Mouse (Mus musculus) limb, embryonic 10.5 days (tissue): ENCODE results near the gene Cdyl. TPM values are rescaled to one million over a fixed set of nuclear protein-coding genes. Genes with fewer than 3 reads are reported as not detected.

Experiments used
- DNase-seq: peaks from one replicate; pipeline ENCODE4 v3.0.0-alpha.2; 2017; ENCODE audit warnings: low spot score
- H3K27ac ChIP-seq: fragments of 300-500 bp; sonication (generic); 2 replicates; pipeline ENCODE4 v1.5.1; 2016; ENCODE audit warnings: mild to moderate bottlenecking
- H3K27me3 ChIP-seq: fragments of 300-500 bp; sonication (generic); 2 replicates; pipeline ENCODE4 v1.6.1; 2016; ENCODE audit warnings: low read depth, mild to moderate bottlenecking; ENCODE audit not compliant: poor library complexity, severe bottlenecking
- H3K36me3 ChIP-seq: fragments of 300-500 bp; sonication (generic); 2 replicates; pipeline ENCODE4 v1.6.1; 2016; ENCODE audit warnings: mild to moderate bottlenecking, moderate library complexity
- H3K4me1 ChIP-seq: fragments of 300-500 bp; sonication (generic); 2 replicates; pipeline ENCODE4 v1.6.1; 2016
- H3K4me3 ChIP-seq: fragments of 300-500 bp; sonication (generic); 2 replicates; pipeline ENCODE4 v1.5.1; 2016; ENCODE audit warnings: mild to moderate bottlenecking, moderate library complexity
- H3K9me3 ChIP-seq: fragments of 300-500 bp; sonication (generic); replicated peaks from 2 replicates; pipeline ENCODE4 v1.6.1; 2016; ENCODE audit warnings: mild to moderate bottlenecking
- WGBS: fragments of 180-500 bp; shearing (Covaris S2); methylation state at CpG from one replicate; pipeline ENCODE4 v1.1.7; 2016; 5-methylcytosine and 5-hydroxymethylcytosine counted together
- polyA plus RNA-seq: library from polyadenylated mRNA; unstranded; fragments of >200 nt; fragmentation: Nextera tagmentation; extraction: Ambion mirVana; gene quantifications from 2 replicates; pipeline ENCODE4 v1.2.1, GENCODE M21; 2016

Gene Cdyl
- polyA plus RNA-seq, 1 experiment from 2014 or later, result 14.3 TPM

DNA sequence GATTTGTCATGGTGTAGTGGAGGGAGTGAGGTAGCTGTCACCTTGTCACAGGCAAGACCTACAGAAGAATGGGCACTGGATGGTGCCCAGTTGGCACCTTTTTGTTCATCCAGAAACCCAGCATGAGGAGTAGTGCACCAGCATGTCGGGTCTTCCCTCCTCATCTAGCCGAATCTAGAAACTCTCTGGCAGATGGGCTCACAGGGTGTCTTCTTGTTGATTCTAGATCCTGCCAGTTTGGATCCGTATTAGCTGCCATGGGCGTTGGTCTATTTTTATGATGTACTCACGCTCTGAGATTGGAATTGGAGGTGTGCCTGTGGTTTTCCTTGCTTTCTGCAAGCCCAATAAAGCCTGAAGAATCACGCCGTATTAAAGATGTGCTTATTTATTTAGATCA, 92.4 kb downstream of the Cdyl start:
- no peak for DNase-seq
- H3K27ac ChIP-seq, result no peak overlapping the region
- H3K9me3 ChIP-seq, result 0 out of 2 replicates have a peak, but pooled peaks cover 7% of the 10 kb centered on the region
- 89% methylated on average over 7 of the region's 7 CpGs for WGBS
- peaks cover 7% of the 10 kb centered on the region for H3K36me3 ChIP-seq
- H3K4me1 ChIP-seq, result peaks cover 22% of the 10 kb centered on the region; the same call in 1 of the 2 replicates
- H3K4me3 ChIP-seq, result no peak overlapping the region
- no peaks in the 10 kb centered on the region for H3K27me3 ChIP-seq

- Histone ChIP-seq H3K9me3 (no peaks in the 10 kb centered on the region), H3K27me3 (no peaks in the 10 kb centered on the region), H3K4me1 (peaks cover 22% of the 10 kb centered on the region; the same call in 1 of the 2 replicates), H3K36me3 (no peaks in the 10 kb centered on the region), H3K27ac (no peak overlapping the region), H3K4me3 (no peak overlapping the region)
- no peak for DNase-seq
- 92% methylated on average over 6 of the region's 6 CpGs for WGBS
Measured at GRCm38 (mm10) chr13:35755002-35755401, 95.4 kb downstream of the Cdyl start.

GRCm38 (mm10) chr13:35755655-35756283, 96.1 kb downstream of the Cdyl start:
- 57% methylated on average over 8 of the region's 8 CpGs for WGBS
- H3K27ac ChIP-seq, result no peak overlapping the region
- no peak overlapping the region for H3K4me3 ChIP-seq
- H3K4me1 ChIP-seq, result peaks cover 22% of the 10 kb centered on the region; the same call in 1 of the 2 replicates
- no peaks in the 10 kb centered on the region for H3K9me3 ChIP-seq
- no peaks in the 10 kb centered on the region for H3K36me3 ChIP-seq
- no peak for DNase-seq
- no peaks in the 10 kb centered on the region for H3K27me3 ChIP-seq

DNA sequence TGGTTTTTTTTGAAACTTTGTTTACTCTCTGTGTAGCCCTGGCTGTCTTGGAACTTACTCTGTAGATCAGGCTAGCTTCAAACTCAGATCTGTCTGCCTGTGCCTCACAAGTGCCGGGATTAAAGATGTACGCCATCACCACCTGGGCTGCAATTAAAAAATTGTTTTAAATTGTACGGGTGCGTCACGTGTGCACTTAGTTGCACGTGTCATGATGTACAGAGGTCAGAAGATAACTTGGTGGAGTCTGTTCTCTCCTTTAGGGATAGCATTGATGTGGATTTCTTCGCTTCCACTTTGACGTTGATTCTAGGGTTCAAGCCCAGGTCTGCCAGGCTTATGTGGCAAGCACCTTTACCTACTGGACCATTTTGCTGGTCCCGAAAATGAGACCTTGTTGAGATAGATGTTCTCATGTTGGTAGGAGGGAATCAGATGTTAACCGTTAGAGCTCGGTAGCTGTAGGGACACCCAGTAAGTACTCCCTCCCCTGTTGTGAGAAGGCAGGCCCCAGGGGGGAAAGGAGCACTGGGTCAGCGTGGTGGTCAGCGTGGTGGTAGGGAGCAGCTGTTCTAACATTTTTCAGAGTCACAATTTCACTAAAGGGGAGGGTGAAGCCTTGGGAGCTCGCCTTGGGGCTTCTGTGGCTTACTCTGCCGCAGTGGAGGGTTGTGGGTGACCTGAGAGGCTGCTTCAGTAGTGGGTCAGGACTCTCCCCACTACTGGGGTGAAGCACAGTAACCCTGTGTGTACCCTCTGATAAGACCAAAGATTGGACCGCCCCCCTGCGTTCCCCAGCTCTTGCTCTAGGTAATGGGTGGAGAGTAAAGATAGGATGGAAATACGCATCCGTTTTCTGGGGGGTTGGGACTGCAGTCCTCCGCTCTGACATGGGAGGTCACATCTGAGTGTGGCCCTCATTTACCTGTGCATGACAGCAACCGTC, 97.0 kb downstream of the Cdyl start:
- DNase-seq, result no peak
- WGBS, result 89% methylated on average over 21 of the region's 21 CpGs
- Histone ChIP-seq H3K9me3 (no peaks in the 10 kb centered on the region), H3K4me1 (peaks cover 22% of the 10 kb centered on the region; the same call in 1 of the 2 replicates), H3K27me3 (no peaks in the 10 kb centered on the region), H3K36me3 (no peaks in the 10 kb centered on the region), H3K4me3 (no peak overlapping the region), H3K27ac (no peak overlapping the region)

DNA sequence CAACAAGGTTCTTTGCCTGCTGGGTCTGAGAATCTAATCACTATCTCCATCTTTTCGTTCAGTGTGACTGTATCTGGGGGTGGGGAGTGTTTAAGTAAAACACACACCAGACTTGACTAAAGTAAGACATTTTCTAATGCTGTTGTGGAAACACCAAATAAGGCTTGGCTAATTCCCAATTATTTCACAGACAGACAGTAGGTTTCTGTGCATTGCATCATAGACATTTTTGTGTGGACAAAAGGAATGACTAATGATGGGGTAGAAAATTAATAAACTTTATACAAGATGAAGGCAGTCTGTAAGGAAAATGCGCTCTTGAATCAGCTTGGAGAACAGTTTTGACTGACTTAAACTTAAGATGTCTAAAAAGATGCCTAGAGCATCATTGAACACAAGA, 100.7 kb downstream of the Cdyl start:
- Histone ChIP-seq H3K36me3 (no peaks in the 10 kb centered on the region), H3K4me1 (peaks cover 18% of the 10 kb centered on the region), H3K9me3 (no peaks in the 10 kb centered on the region), H3K27me3 (no peaks in the 10 kb centered on the region), H3K4me3 (no peak overlapping the region), H3K27ac (no peak overlapping the region)
- no peak for DNase-seq
- 95% methylated on average over 2 of the region's 2 CpGs for WGBS

DNA sequence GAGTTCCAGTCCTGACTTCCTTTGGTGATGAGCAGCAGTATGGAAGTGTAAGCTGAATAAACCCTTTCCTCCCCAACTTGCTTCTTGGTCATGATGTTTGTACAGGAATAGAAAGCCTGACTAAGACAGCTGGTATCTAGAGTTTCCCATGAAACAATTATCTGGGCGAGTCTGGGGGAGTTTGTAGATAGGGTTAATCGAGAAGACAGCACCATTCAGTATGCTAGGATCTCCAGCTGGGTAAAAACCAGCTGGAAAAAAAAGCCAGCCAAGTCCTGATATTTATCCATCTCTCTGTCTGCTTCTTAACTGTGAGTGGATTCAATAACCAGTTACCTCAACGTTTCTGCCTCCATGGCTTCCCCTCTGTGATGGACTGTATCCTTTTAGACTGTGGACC, 104.9 kb downstream of the Cdyl start:
- Histone ChIP-seq H3K27me3 (no peaks in the 10 kb centered on the region), H3K4me3 (no peak overlapping the region), H3K4me1 (peaks cover 15% of the 10 kb centered on the region), H3K27ac (no peak overlapping the region), H3K36me3 (no peaks in the 10 kb centered on the region), H3K9me3 (no peaks in the 10 kb centered on the region)
- WGBS, result 80% methylated on average over 3 of the region's 3 CpGs
- DNase-seq, result no peak

GRCm38 (mm10) chr13:35765817-35766216, 106.2 kb downstream of the Cdyl start:
- peaks cover 22% of the 10 kb centered on the region for H3K4me1 ChIP-seq
- DNase-seq, result no peak
- H3K9me3 ChIP-seq, result no peaks in the 10 kb centered on the region
- no peak overlapping the region for H3K27ac ChIP-seq
- 51% methylated on average over 2 of the region's 2 CpGs for WGBS
- H3K4me3 ChIP-seq, result no peak overlapping the region
- H3K36me3 ChIP-seq, result 0 out of 2 replicates have a peak, but pooled peaks cover under 1% of the 10 kb centered on the region
- no peaks in the 10 kb centered on the region for H3K27me3 ChIP-seq

GRCm38 (mm10) chr13:35769673-35770072, 110.0 kb downstream of the Cdyl start:
- Histone ChIP-seq H3K36me3 (peaks cover 4% of the 10 kb centered on the region; the same call in 1 of the 2 replicates), H3K27ac (no peak overlapping the region), H3K27me3 (no peaks in the 10 kb centered on the region), H3K4me1 (peaks cover 23% of the 10 kb centered on the region), H3K9me3 (no peaks in the 10 kb centered on the region), H3K4me3 (no peak overlapping the region)
- DNase-seq, result no peak
- 55% methylated on average over 2 of the region's 2 CpGs for WGBS

DNA sequence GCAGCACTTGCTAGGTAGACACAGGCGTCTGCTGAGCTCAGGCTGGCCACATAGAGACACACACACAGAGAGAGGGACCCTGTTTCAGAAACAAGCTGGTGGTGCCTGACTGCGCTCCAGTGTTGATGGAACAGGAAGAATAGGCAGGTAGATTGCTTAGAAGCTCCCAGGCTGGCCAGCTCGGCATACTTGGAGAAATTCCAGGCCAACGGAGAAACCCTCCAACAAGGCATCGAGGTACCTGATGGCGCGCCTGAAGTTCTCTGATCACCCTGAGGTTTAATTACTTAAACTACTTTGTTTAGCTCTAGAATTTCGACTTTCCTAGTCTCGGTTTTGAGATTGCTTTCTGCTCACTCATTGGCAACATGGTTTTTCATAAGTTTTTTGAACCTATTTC, 110.8 kb downstream of the Cdyl start:
- Histone ChIP-seq H3K4me3 (no peak overlapping the region), H3K4me1 (peaks cover 21% of the 10 kb centered on the region), H3K36me3 (peaks cover 4% of the 10 kb centered on the region; the same call in 1 of the 2 replicates), H3K9me3 (no peaks in the 10 kb centered on the region), H3K27ac (no peak overlapping the region), H3K27me3 (no peaks in the 10 kb centered on the region)
- 89% methylated on average over 9 of the region's 9 CpGs for WGBS
- DNase-seq, result no peak

GRCm38 (mm10) chr13:35771968-35772382, 112.3 kb downstream of the Cdyl start:
- Histone ChIP-seq H3K4me1 (peaks cover 17% of the 10 kb centered on the region), H3K27me3 (no peaks in the 10 kb centered on the region), H3K27ac (no peak overlapping the region), H3K9me3 (no peaks in the 10 kb centered on the region), H3K4me3 (no peak overlapping the region), H3K36me3 (peaks cover 4% of the 10 kb centered on the region; the same call in 1 of the 2 replicates)
- 74% methylated on average over 9 of the region's 9 CpGs for WGBS
- no peak for DNase-seq

DNA sequence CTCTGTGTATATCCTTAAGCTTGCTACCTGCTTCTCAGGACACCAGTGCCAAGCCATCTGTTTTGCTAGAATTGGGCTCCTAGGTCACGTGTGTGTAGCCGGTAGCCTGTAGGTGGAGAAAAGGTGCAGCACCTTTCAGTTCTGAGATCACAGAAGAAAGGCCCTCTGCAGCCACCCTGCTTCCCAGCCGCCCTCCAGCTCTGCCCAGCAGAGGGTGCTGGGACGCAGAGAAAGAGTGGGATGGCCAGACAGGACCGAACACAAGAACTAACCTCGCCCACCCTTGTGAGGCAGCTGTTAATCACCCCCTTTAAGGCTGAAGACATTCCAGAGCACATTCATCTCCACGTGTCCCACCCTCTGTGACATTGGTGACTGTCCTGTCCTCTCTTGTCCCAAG, 114.1 kb downstream of the Cdyl start:
- no peaks in the 10 kb centered on the region for H3K9me3 ChIP-seq
- peaks cover 27% of the 10 kb centered on the region for H3K4me1 ChIP-seq
- no peaks in the 10 kb centered on the region for H3K27me3 ChIP-seq
- H3K4me3 ChIP-seq, result no peak overlapping the region
- DNase-seq, result no peak
- peaks cover 4% of the 10 kb centered on the region; the same call in 1 of the 2 replicates for H3K36me3 ChIP-seq
- H3K27ac ChIP-seq, result no peak overlapping the region
- WGBS, result 49% methylated on average over 7 of the region's 7 CpGs

GRCm38 (mm10) chr13:35776123-35776522, 116.5 kb downstream of the Cdyl start:
- Histone ChIP-seq H3K36me3 (peaks cover under 1% of the 10 kb centered on the region; the same call in 1 of the 2 replicates), H3K9me3 (no peaks in the 10 kb centered on the region), H3K27me3 (no peaks in the 10 kb centered on the region), H3K4me1 (peaks cover 18% of the 10 kb centered on the region), H3K27ac (no peak overlapping the region), H3K4me3 (no peak overlapping the region)
- no peak for DNase-seq
- WGBS, result 95% methylated on average over 7 of the region's 7 CpGs

DNA sequence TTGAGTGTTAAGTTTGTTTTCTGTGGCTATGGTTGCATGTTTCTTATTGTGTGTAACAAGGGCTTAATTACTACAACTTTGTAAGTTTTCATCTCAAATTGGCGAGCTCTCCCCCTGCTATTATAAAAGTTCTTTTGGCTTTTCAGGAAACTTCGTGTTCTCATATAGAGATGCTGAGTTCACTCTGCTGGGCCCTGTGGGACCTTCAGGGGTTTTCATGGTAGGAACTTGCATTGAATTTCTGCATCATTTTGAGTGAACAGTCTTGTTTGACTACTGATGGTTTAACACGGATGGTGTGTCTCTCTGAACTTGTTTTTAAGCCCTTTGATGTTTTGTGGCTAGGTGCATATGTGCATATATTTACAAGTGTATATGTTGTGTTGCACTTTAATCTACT, 121.1 kb downstream of the Cdyl start:
- Histone ChIP-seq H3K27me3 (no peaks in the 10 kb centered on the region), H3K9me3 (no peaks in the 10 kb centered on the region), H3K27ac (no peak overlapping the region), H3K4me1 (peaks cover 37% of the 10 kb centered on the region), H3K36me3 (no peaks in the 10 kb centered on the region), H3K4me3 (no peak overlapping the region)
- no peak for DNase-seq
- WGBS, result 76% methylated on average over 3 of the region's 3 CpGs
